Mouse (Mus musculus) ovary, postnatal 14 days (tissue): ENCODE results near the gene Srrd.

ENCODE experiments used
- DNase-seq: peaks from one replicate; pipeline ENCODE4 v3.0.0; 2022; ENCODE audit warnings: low spot score

Gene Srrd

DNA sequence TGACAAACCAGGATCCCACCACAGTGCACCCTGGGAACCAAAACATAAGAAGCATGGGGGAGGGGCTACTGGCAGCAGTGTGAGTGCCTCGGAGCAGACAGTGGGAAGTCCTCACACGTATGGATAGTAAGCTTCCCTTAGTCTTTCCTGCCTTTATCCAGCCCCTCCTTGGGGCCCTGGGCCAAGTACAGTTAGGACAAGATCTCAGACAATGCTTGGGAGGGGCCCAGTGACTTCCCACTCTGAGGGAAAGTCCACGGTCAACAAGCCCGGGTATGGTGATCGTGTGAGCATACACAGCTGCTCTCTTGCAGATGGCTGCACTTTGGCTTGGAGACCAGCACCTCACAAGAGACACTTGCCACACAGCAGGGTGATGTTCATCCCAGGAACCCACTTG, 25.5 kb downstream of the Srrd start:
- no peak for DNase-seq

DNA sequence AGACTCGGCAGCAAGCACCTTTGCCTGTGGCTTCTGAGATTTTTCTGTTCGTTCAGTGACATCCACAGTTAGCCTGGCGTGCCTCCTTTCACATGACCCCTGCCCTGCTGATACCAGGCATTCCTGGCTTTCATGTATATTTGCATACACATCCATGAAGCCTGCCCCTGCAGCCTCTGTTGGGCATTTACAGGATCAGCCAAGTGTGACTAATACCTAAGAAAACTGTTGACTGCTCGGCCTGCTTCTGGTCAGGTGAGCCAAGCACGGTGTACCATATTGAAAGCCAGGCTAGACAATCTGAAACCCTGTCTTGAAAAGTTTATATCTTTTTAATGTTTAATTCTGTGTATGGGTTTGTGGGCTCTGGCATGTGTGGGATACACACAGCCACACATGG, 26.4 kb downstream of the Srrd start:
- DNase-seq = no peak

DNA sequence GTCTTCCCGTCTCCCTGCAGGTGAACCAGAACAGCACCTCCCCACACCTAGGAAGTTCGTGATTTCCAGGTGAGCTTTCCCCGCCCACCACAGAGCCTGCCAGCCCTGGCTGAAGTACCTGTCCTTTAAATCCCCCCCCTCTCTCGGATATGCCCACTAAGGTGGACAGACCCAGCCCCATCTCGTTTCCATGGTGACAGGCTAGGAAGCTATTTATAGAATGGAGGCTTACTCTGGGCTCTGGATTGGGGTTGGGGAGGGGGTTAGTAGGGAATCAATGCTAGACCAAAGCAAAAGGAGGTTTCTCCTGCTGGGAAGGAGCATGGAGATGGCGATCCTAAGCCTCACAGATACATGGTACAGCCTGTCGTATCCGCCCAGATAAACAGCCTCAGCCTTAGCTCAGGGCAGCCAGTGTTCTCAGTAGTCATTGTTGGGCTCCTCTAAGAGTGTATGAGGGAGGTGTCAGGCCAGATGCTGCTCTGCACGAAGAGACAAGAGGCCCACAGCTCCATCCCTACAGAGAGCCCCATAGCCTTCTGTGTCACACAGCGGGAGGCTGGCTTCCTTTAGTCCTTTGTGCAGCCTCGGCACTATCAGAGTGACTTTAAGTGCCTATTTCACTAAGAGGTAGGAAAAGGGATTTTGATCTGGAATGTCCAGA, 29.5 kb downstream of the Srrd start:
- DNase-seq = no peak

DNA sequence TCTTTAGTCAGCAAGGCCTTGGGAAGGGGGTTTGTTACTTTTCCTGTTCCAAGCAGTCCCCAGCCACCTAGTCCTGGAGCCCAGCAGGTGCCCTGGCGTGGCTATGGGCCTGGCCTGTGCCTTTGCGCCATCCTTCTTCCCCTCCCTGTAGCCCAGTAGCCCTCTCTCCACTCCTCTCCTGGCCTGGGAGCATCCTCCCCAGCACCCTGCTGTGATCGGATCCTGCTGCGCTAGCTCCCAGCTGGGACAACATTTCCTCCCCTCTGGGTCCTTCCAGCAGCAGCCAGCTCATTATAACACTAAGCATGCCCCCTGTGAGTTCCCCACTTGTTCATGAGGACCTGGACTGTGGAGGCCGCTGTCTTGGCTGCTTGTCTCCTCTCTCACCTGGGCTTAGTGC, 37.0 kb downstream of the Srrd start:
- no peak for DNase-seq

DNA sequence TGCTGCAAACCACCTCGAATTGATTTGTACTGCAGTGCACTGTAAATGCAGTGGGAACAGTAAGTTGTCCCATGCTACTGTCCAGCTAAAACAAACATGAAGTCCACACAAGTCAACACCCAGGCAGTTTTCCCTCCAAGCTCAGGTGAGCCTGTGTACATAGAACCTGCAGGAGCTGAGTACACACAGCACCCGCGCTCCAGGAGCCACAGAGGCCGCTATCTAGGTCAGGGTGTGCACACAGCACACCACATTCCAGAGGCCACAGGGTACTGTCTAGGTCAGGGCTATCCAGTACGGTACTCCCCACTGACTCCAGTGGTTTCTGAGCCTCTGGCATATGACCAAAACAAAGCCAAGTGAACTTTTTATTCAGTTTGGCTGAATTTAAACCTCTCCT, 40.5 kb downstream of the Srrd start:
- no peak for DNase-seq

DNA sequence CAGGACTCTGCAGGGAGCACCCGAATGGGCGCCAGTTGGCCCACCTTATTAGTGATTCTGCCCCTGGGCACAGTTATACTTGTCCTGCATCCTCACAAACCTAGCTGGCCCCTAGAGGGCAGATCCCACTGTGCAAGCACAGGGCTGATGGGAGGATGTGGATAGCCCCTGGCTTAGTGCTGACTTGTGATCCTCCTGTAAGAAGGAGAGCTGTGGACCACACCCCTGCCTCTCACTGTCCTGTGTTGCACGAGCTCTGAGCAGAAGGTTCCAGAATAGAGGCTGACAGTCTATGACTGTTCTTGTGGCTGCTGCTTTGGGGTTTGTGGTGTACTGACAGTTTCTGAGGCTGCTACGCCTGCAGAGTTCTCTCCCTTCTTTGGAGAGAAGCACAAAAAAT, 41.1 kb downstream of the Srrd start:
- no peak for DNase-seq

DNA sequence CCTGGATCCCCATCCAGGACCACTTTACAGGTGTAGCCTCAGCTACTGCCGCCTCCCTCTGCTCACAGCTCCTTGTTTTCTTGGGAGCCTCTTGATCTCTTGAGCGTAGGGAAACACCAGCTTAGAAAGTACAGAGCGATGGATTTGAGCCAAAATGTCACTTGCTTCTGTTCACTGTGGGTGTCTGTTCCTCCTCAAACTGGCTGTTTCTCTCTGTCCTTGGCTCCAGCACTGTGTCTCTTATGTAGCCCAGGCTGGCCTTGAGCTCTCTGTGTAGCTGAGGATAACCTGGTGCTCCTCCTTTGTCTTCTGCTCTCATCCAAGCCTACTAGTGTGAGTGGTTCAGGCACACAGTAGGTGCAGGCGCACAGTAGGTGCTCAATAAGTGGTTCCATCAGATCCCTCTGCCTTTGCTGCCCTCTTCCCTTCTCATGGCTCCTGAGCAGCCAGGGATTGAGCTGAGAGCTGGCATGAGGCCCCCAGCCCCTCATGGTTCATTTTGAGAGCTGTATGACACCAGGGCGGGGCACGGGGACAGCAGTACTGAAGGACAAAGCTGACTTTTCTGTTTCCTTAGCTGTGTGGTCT, 42.0 kb downstream of the Srrd start:
- no peak for DNase-seq

- DNase-seq = no peak
These were observed 42.7 kb downstream of the Srrd start for GRCm38 (mm10) chr5:112300112-112300511.

DNA sequence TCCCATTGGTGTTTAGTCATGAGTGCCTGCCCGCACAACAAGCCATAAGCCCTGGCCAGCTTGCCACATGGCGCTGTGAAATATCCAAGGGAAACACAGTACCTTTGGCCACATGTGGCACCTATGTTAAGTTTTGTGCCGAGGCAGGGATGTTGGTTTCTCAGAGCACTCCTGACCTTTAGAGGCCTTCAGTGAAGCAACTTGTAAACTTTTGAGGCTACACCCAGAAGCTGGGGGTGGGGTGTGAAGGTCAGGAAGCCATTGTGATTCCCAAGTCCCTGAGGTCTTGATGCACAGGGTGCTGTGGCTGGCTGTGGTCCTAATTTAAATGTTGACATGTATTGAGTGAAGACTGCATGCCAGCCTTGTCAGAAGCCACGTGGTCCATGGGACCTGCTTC, 43.4 kb downstream of the Srrd start:
- no peak for DNase-seq

DNA sequence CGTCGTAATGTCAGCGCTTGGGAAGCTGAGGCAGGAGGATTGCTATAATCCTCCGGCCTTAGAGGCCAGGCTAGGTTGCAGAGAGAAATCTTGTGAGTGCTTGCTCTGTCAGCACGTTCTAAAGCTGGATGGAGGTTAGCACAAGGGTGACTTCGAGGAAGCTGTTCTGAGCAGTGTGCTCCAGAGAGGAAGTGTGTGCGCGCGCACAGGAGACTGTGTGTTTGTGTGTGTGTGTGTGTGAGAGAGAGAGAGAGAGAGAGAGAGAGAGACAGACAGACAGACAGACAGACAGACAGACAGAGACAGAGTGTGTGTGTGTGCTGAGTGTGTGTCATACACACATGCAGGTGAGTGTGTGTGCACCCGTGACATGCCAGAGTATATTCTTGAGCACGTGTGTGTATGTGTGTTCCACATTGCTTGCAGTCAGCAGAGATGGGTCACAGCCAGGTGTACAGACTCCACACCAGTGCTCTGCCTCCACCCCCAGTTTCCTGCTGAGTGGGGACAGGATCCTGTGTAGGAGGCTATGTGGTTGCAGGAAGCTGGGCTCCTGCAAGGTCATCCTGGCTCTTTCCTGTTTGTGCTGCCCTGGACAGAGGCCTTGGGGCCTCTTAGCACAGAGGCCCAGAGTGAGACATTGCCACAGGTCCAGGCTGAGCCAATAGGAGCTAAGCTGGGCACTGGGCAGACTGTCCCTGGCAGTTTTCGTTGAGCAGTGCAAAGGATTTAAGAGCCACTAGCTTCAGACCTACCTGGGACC, 44.4 kb downstream of the Srrd start:
- no peak for DNase-seq

DNA sequence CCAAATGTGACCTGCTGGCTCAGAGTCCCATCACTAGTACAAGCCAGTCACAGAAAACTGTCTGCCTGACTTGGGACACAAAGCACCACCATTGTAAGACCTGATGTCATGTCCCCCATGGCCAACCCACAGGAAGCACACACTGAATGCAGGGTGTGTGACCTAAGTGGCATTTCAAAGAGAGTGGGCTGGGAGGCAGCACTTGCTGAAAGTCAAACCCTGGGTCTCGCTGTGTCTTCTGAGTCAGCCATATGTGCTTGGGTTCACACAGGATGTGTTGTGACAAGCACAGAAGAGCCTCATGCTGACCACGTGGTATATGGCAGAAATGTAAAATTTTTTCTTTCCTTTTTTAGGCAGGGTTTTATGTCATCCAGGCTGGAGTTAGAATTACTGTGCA, 45.6 kb downstream of the Srrd start:
- DNase-seq = no peak

GRCm38 (mm10) chr5:112296404-112297181, 46.2 kb downstream of the Srrd start:
- DNase-seq = no peak

- DNase-seq = no peak
These were observed 47.3 kb downstream of the Srrd start for GRCm38 (mm10) chr5:112295564-112295963.

GRCm38 (mm10) chr5:112295162-112295561, 47.7 kb downstream of the Srrd start:
- no peak for DNase-seq

GRCm38 (mm10) chr5:112294696-112295095, 48.1 kb downstream of the Srrd start:
- no peak for DNase-seq

DNA sequence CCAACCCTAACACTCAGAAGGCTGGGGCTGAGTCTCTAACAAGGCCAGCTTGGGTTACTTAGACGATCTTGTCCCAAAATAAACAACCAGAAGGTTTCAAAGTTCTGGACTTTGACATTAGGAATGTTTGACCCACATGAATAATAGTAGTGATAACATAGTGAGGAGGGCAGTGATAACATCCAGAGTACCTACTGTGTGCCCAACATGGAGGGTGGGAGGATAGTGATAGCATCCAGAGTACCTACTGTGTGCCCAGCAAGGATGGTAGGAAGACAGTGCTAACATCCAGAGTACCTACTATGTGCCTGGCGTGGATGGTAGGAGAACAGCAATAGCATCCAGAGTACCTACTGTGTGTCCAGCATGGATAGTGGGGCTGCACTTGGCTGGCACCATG, 49.0 kb downstream of the Srrd start:
- no peak for DNase-seq

DNA sequence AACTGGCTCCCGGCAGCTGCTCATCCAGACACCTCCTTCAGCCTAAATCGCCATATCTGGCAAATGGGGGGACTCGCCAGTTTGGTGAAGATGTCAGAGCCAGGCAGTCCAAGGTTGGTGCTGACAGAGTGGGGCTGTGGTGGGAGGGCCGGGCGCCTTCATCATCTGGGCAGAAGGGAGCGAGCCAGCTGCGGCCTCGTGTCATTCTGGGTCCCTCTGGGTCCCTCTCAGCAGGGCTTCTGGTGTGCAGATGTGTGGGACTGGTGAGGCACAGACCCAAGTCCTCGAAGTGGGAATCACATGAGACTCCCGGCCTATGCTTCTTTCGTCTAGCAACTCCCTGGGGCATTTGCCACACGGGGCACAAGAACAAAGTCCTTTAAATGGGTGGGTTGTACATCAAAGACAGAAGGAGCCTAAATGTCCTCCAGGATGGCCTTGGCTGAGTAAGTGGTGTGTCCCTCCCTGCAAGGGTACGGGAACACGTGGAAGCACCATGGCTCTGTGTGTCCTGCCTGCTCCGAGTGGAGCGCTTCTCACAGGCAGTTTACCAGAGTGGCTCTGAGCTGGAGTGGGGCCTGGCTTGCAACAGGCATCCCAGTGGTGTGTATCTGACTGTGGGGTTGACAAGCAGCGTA, 50.4 kb downstream of the Srrd start:
- no peak for DNase-seq

DNA sequence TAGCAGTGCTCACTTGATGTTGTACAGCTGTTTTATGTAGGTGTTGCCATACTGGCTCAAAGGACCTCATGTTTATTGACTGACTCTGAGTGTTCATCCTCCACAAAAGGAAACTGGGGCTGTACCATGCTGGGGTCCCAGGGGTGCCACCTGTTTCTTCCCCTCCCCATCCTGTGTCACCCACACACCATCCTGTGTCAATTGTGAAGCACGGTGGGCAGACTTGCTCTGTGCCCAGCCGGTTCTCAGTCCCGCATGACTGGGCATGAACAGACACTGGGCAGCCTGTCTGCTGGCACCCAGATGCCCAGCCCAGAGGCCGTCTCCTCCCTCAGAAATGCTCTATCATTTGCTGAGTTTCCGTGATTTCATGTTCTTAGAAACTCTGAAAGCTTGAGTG, 51.0 kb downstream of the Srrd start:
- DNase-seq = no peak

GRCm38 (mm10) chr5:112290536-112290880, 52.3 kb downstream of the Srrd start:
- no peak for DNase-seq

GRCm38 (mm10) chr5:112289819-112290535, 52.9 kb downstream of the Srrd start:
- no peak for DNase-seq

DNA sequence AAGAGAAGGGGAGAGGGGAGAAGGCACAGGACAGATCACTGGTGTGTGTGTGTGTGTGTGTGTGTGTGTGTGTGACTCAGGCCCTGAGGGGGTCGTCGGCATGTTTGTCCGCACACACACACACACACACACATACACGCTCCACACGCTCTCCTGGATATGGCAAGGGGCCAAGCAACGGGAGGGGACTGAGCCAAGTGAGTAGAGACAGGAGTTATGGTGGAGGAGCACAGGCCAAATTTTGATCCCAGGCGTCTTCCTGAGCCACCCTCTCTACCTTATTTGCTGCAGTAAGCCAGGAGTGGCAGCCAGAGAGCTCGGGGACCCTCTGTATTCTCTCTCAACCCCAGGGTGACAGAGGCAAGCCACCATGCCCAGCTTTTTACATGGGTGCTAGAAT, 53.6 kb downstream of the Srrd start:
- DNase-seq = no peak
